Mouse (Mus musculus) E14TG2a.4 (cell line): ENCODE data around the gene Arl6ip6.

Experiments used
- CTCF ChIP-seq: conservative IDR thresholded peaks from 2 replicates; pipeline ENCODE4 v1.5.1; 2014; ENCODE audit warnings: low read length
- NANOG ChIP-seq: IDR thresholded peaks from 2 replicates; pipeline ENCODE4 v1.6.1; 2014; ENCODE audit warnings: borderline replicate concordance, low read length, mixed read lengths
- POU5F1 ChIP-seq: IDR thresholded peaks from 2 replicates; pipeline ENCODE4 v1.6.1; 2014; ENCODE audit warnings: low read length, borderline replicate concordance

DNA sequence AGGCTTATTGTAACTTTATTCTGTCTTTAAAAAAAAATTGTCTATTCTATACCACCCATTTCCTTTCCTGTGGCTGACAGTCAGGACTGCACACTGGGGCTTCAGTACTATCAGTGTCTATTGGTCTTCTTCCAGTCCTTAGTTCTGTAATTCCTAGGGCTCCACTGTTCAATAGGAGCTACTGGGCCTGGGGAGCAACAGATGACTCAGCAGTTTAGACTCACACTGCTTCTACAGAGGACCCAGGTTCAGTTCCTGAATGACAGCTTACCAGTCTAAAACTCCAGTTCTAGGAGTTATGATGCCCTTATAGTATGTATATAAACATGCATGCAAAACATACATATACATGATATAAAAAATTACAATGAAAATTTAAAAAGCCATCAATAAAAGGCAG lies 44.7 kb upstream of the Arl6ip6 start:
- TF ChIP-seq CTCF: no peak
- no peak for TF ChIP-seq POU5F1
- TF ChIP-seq NANOG: no peak
